Mouse (Mus musculus) adipocyte (in vitro differentiated cells): ENCODE results near the gene Sowahc.

Experiments used
- DNase-seq: peaks from one replicate; pipeline ENCODE4 v3.0.0-alpha.2; 2016; ENCODE audit warnings: low spot score

The Sowahc gene

DNA sequence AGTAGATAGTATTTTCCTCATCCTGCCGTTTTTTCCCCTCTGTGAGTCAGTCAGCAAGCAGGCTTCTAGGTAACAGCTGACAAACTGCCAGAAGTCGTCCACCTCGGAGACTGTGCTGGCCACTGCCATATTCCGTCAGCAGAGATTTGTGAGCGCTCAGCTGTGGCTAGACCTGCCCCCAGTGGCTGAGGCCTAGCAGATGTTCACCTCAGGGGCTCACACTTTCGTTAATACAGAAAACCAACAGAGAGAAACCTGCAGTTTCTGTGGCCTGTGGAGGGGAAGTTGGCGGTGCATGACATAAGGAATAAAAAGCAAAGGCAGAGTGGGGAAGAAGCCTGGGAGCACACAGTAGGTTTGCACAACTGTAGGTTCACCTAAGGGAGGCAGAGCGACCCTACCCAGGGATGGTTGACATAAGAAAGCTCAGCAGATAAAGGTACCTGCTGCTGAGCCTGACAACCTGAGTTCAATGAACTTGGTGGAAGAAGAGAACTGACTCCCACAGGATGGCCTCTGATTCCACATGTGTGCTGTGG is 31.9 kb downstream of the Sowahc start:
- no peak for DNase-seq

DNA sequence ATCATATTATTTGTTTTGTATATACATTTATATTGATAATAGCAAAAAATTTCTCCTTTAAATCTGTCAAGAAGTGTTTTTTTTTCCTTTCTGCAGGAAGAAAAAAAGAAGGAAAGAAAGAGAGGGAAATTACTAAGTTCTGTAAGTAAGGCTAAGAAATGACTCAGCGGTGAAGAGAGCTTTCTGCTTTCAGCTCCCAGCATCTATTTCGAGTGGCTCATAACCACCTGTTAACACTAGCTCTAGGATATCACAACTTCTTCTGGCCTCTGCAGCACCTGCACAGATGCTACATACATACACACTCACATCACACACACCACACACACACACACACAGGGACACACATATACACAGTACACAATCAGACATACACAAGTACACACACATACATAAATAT is 34.8 kb downstream of the Sowahc start:
- no peak for DNase-seq

DNA sequence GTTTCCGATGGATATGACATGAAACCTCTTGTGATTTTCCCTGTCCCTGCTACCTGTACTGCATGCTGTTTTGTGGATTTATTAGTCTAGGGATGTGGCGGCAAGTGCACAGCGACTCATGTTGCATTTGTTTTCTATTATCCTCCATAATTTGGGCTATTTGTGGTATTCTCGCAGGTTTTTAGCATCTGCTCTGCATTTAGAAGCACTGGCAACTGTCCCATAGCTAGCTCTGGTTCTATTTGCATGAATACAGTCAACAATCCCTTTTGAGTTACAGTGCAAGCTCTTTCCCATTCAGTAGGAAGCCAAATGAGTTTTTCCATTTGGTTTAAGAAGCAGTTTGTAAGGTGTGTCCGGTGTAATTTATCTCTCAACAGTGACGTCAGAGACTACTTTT is 37.8 kb downstream of the Sowahc start:
- DNase-seq: peak; percentile 52

DNA sequence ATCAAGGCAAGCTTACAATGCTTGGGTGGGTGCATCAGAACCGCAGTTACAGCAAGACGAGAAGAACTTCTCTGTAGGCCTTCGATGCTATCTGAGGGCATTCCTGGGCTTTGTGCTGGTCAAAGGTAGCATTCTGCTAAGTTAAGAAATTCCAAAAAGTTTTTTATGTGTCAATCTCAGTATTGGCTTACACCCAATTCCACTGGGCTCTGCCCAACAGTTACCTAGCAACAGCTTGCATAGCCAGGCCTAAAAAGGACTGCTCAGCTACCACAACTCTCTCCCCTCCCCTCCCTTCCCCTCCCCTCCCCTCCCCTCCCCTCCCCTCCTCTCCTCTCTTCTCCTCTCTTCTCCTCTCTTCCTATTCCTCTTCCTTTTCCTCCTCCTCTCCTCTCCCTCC is 39.9 kb downstream of the Sowahc start:
- DNase-seq: peak; percentile 87

DNA sequence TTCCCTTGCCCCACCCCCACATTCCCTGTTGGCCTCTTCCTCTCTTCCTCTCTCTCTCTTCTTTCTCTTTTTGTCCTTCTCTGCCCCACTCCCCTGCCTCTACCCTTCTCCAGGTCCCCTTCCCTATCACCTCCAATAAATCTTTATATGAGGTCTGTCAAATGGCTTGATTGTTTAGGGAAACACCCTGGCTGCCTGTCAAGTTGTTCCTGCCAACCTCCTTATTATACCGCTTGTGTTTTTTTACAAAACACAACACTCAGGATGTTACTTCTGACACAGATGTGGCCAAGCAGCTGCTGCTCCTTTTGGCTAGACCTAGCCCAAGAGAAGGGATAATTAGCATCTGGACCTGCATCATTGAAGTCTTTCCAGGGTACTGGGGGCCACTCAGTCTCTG is 40.3 kb downstream of the Sowahc start:
- peak; percentile 77 for DNase-seq

DNA sequence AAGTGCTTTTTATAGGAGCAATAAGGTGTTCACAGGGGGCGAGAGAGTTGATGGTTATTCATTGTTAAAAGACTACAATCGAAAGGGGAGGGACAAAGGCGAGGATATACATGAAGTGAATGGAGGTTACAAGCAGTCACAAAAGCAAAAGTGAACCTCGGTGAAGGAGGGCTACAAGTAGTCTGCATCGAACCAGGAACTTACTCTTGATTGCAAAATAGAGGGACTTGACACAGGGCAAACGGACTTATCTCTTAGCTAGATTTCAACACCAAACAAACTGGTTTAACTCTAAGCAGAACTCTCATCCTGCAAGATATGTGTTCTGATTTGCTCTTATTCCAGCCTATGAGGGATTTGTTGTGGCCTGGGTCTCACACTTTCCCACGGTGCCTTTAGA is 41.2 kb downstream of the Sowahc start:
- DNase-seq: no peak

DNA sequence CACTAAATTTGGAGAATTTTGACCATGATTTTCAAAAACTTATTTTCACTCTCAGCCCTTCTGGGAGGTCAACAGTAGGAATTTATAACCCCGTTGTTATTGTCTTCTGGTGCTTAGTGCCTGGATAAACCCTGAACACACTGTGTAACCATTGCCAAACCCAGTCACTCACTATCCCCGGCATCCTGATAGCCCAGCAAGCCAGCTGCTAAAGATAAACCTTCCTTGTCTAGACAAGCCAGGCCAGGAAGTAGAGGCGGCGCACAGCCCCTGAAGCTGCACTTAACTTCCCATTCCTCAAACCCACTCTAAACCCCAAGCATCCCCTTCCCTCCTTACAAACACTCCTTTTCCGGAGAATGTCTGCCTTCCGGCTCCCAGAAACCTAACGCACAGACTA is 43.3 kb downstream of the Sowahc start:
- no peak for DNase-seq

DNA sequence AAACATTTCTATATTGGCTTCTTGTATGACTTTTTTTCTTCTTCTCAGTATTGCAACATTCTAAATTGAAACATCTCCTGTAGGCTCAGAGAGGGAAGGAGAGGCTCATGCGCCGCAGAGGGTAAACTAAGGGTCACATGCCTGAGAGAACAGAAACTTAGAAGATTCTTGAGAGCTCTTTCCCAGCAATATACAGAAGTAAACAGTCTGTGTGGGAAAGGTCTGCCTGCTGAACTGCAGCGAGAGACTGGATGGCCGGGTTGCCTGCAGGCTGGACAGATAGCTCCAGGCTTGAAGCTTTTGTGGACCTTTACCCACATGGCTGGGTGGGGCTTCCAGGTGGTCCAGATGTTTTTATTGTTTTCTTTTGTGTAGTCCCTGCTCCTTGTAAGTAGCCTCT is 43.9 kb downstream of the Sowahc start:
- DNase-seq: peak; percentile 89

DNA sequence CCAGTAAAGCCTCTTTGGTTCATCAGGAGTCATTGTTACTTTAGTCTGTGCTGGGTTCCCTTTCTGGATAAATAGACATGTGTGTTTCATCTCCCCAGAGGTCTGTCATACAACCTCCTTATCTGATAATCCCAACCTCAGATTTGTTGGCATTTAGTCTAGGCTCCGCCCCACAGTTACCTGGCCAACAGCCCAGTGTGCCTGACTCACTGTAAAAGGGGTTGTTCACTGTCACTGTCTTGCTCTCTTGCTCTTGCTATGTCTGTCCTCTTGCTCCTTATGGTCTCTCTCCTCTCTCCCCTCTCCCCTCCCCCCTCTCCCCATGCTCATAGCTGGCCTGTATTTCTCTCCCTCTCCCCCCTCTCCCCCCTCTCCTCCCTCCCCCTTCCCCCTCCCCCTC is 44.3 kb downstream of the Sowahc start:
- DNase-seq: peak; percentile 90

DNA sequence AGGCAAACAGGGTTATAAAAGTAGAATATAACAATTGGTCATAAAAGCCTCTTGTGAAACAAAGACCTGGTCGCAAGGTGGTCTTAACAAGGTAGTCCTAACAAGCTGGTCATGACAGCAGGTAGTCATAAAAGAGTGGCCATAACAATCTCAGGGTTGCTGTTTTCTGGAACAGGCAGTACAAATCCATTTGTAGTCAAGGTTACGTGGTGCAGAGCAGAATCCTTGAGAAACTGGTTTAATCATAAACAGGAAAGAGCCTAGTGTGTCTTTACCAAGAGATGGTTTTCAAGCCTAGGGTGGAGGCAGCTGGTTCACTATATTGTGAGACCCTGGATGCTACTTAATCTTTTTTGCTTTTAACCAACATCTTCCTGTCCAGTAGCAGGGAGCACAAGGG is 45.5 kb downstream of the Sowahc start:
- DNase-seq: no peak

DNA sequence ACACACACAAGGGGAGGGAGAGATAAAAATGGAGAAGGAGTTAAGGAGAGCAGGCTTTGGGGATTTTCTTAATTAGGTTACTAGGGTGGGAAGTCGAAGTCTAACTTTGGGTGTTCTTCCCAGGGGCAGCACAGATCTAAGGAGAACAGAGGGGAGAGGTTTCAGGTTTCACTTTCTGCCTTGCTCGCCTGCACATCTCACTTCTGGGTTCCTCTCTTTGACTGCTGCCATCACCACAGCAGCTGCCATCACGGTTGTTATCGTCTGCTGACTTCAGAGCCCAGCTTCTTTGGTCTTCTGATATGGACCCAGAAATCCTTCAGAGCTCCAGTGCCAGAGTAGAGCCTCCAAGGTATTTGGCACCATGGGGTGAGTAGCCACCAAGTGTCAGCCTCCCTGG is 46.4 kb downstream of the Sowahc start:
- DNase-seq: no peak

DNA sequence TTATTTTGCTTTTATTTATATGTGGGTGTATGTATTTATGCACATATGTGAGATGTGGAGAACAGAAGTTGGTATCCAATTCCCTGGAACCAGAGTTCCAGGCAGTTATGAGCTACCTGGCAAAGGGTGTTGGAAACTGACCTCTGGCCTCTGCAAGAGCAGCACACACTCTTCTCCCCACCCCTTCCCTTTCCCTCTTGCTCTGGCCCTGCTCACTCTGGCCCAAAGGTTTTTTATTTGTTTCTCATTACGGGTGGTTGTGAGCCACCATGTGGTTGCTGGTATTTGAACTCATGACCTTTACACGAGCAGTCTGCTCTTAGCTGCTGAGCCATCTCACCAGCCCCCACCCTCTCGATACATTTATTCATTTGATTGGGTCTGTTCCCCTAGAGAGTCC is 47.0 kb downstream of the Sowahc start:
- peak; percentile 62 for DNase-seq

DNA sequence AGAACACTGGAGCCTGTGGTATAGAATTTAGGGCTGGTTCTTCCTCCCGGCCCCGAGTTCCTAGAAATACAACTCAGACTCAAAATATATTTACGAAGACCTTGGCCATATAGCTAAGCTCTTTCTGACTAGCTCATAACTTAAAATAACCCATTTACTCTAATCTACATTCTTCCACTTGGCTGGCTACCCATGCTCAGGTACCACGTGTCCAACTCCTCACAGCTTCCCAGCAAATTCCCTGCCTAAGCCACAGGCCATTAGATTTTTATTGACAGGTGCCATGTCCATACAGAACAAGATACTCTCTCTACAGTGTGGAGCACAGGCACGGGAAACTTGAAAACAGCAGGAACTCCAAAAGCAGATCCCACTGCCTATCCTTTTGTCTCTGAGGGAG is 54.0 kb downstream of the Sowahc start:
- no peak for DNase-seq
